Mouse (Mus musculus) CH12F3 (cell line): ENCODE results near the gene Sgsm2.

ENCODE experiments used
- in situ Hi-C: fragments of 300-500 bp; cut with MboI; formaldehyde crosslinking; loops from 2 replicates; pipeline ENCODE4 v1.14.3; 2020; ENCODE audit warnings: low sequenced_read_pairs

The Sgsm2 gene

GRCm38 (mm10) chr11:74842656-74843434, 54.0 kb downstream of the Sgsm2 start:
- in situ Hi-C loops: no loop called here

GRCm38 (mm10) chr11:74842045-74842444, 54.8 kb downstream of the Sgsm2 start:
- in situ Hi-C loops: no loop called here

GRCm38 (mm10) chr11:74841366-74841765, 55.5 kb downstream of the Sgsm2 start:
- in situ Hi-C loops: no loop called here

- in situ Hi-C loops: no loop called here
These were observed 56.1 kb downstream of the Sgsm2 start for GRCm38 (mm10) chr11:74840739-74841138.

GRCm38 (mm10) chr11:74839860-74840715, 56.8 kb downstream of the Sgsm2 start:
- in situ Hi-C loops: no loop called here

GRCm38 (mm10) chr11:74838971-74839370, 57.9 kb downstream of the Sgsm2 start:
- in situ Hi-C loops: no loop called here

GRCm38 (mm10) chr11:74838441-74838840, 58.4 kb downstream of the Sgsm2 start:
- in situ Hi-C loops: no loop called here

- in situ Hi-C loops: no loop called here
These were observed 59.0 kb downstream of the Sgsm2 start for GRCm38 (mm10) chr11:74837694-74838431.

GRCm38 (mm10) chr11:74837056-74837693, 59.7 kb downstream of the Sgsm2 start:
- in situ Hi-C loops: no loop called here

- in situ Hi-C loops: no loop called here
These were observed 60.4 kb downstream of the Sgsm2 start for GRCm38 (mm10) chr11:74836225-74837055.

GRCm38 (mm10) chr11:74835593-74836224, 61.2 kb downstream of the Sgsm2 start:
- in situ Hi-C loops: no loop called here

GRCm38 (mm10) chr11:74834650-74835277, 62.1 kb downstream of the Sgsm2 start:
- in situ Hi-C loops: no loop called here

- in situ Hi-C loops: no loop called here
These were observed 62.6 kb downstream of the Sgsm2 start for GRCm38 (mm10) chr11:74834359-74834638.

GRCm38 (mm10) chr11:74833536-74834358, 63.1 kb downstream of the Sgsm2 start:
- in situ Hi-C loops: no loop called here

- in situ Hi-C loops: no loop called here
These were observed 64.2 kb downstream of the Sgsm2 start for GRCm38 (mm10) chr11:74832503-74833143.

GRCm38 (mm10) chr11:74831606-74832451, 65.0 kb downstream of the Sgsm2 start:
- in situ Hi-C loops: no loop called here

GRCm38 (mm10) chr11:74831191-74831605, 65.7 kb downstream of the Sgsm2 start:
- in situ Hi-C loops: no loop called here
